In the genomic region with DNA sequence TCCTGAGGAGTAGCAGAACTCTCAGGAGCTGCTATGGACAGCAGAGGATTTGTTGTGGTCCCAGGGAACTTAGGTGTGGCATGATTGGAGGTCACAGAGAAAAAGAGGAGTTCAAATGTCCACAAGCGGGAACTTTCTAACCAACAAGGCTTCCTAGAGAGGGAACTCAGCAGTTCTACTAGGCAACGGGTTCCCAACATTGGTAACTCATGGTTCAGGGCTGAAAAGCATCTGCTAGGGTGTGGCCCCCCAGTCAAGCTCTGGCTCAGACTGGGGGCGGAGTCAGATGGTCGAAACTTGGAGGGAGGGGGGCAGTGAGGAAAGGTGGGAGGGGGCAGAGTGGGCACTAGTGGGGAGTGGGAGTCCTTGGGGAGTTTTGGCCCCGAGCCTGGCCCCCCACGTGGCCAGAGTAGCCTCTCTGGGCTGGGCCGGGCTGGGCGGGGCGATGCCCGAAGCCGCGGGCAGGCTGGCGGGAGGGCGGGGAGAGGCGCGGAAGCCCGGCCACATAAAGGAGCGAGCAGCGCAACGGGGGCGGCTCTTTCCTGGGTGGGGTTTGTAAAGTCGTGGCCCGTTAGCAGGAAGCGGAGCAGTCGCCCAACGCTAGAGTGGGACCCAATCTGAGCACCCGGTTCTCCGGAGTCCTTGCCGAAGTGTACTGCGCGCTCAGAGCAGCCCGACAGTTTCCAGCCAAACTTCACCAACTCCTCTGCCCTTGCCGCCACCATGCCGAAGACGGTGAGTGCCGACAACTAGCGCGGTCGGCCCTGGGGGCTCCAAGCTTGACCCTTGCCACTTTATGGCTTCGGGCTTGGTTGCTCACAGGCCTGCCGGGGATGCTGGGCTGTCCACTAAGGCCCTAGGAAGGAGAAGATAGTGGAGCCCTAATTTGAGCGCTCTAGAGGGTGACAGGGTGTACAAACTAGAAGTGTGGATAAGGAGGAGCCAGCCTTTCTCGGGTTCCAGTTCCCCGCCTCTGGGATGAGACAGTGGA, we compare ENCODE assay signal across 1 mouse cellular context.
TF ChIP-seq lines count a peak whose summit lies in the region.

TSS of gene Msn (plus strand) at position 534 of the 991 bp plus-strand sequence.

TF ChIP-seq in CH12.LX, 34 proteins besides CTCF, POLR2A, EP300 and RAD21 (continued from another document):
- 0 out of 2 replicates have a peak, but pooled peaks have one; percentile 7 for TF ChIP-seq MEF2A (IDR thresholded peaks at IDR 0.05; ENCODE audit: borderline replicate concordance, low read depth, low read length)
- TF ChIP-seq TCF12 (IDR thresholded peaks at IDR 0.05; ENCODE audit: low read depth, low read length) = peak; percentile 39; the same call in 1 of the 2 replicates
- 0 out of 2 replicates have a peak, but pooled peaks have one; percentile 14 for TF ChIP-seq MAX (IDR thresholded peaks at IDR 0.05; ENCODE audit: low read length)
- 0 out of 2 replicates have a peak, but pooled peaks have one; percentile 23 for TF ChIP-seq NRF1 (IDR thresholded peaks at IDR 0.05; ENCODE audit: low read depth, low read length)
- TF ChIP-seq ZMIZ1 (IDR thresholded peaks at IDR 0.05; ENCODE audit: low read depth, low read length) = peak; percentile 79
- TF ChIP-seq PAX5 (IDR thresholded peaks at IDR 0.05; ENCODE audit: low read length) = no peak
- no peak for TF ChIP-seq JUN (IDR thresholded peaks at IDR 0.05; ENCODE audit: insufficient read depth, low read depth, low read length)
- TF ChIP-seq MAZ (IDR thresholded peaks at IDR 0.05; ENCODE audit: low read depth, low read length) = 0 out of 2 replicates have a peak, but pooled peaks have one; percentile 24
- no peak for TF ChIP-seq ZC3H11A (IDR thresholded peaks at IDR 0.05; ENCODE audit: low read depth, low read length)
- TF ChIP-seq UBTF (IDR thresholded peaks at IDR 0.05; ENCODE audit: low read depth, low read length) = no peak
- no peak for TF ChIP-seq IRF4 (IDR thresholded peaks at IDR 0.05; ENCODE audit: low read depth, low read length)
- no peak for TF ChIP-seq CHD1 (IDR thresholded peaks at IDR 0.05; ENCODE audit: low read depth, low read length)
- peak; percentile 71; the same call in 1 of the 2 replicates for TF ChIP-seq TBP (conservative IDR thresholded peaks at IDR 0.05; ENCODE audit: low read depth, low read length)
- peak; percentile 89 for TF ChIP-seq NELFE (IDR thresholded peaks at IDR 0.05; ENCODE audit: low read depth, low read length)
- TF ChIP-seq KAT2A (IDR thresholded peaks at IDR 0.05; ENCODE audit: insufficient replicate concordance, low read length) = no peak
- TF ChIP-seq ETS1 (conservative IDR thresholded peaks at IDR 0.05; ENCODE audit: low read depth, low read length) = no peak
- TF ChIP-seq MYC (IDR thresholded peaks at IDR 0.05; ENCODE audit: low read depth, low read length) = no peak; the same call in 1 of the 2 replicates
- no peak for TF ChIP-seq JUND (conservative IDR thresholded peaks at IDR 0.05; ENCODE audit: low read depth, low read length)
- TF ChIP-seq GABPA (IDR thresholded peaks at IDR 0.05; ENCODE audit: insufficient replicate concordance, low read depth, low read length) = no peak
- no peak for TF ChIP-seq ZNF384 (IDR thresholded peaks at IDR 0.05; ENCODE audit: low read depth, low read length)
- no peak for TF ChIP-seq MAFK (IDR thresholded peaks at IDR 0.05; ENCODE audit: insufficient replicate concordance, low read length)
- TF ChIP-seq ELF1 (IDR thresholded peaks at IDR 0.05; ENCODE audit: low read depth, low read length) = peak; percentile 77
